Mouse (Mus musculus) limb, embryonic 14.5 days (tissue): ENCODE measurements around the gene Scube2. TPM values are rescaled to one million over a fixed set of nuclear protein-coding genes. Genes with fewer than 3 reads are reported as not detected.

Experiments
- ATAC-seq: fragments of 200-750 bp; cut with Nextera tagmentation; 2 replicates; pipeline ENCODE4 v1.8.0; 2017; ENCODE audit warnings: low read depth, moderate number of reproducible peaks, moderate TSS enrichment; ENCODE audit not compliant: low FRiP score
- DNase-seq: peaks from one replicate; pipeline ENCODE4 v3.0.0-alpha.2; 2015; ENCODE audit warnings: low spot score
- H3K27ac ChIP-seq: fragments of 300-500 bp; sonication (generic); replicated peaks from 2 replicates; pipeline ENCODE4 v1.5.1; 2014; ENCODE audit warnings: low read depth, mild to moderate bottlenecking, low read length, moderate library complexity, mixed read lengths
- H3K27me3 ChIP-seq: fragments of 300-500 bp; sonication (generic); 2 replicates; pipeline ENCODE4 v1.6.1; 2014; ENCODE audit warnings: low read length, mixed read lengths; ENCODE audit not compliant: control insufficient read depth, insufficient read depth
- H3K36me3 ChIP-seq: fragments of 300-500 bp; sonication (generic); 2 replicates; pipeline ENCODE4 v1.6.1; 2014; ENCODE audit warnings: mild to moderate bottlenecking, low read length, moderate library complexity, mixed read lengths; ENCODE audit not compliant: control insufficient read depth, insufficient read depth
- H3K4me1 ChIP-seq: fragments of 300-500 bp; sonication (generic); 2 replicates; pipeline ENCODE4 v1.6.1; 2014; ENCODE audit warnings: antibody characterized with exemption, low read length, mixed read lengths; ENCODE audit not compliant: control insufficient read depth, insufficient read depth
- H3K4me2 ChIP-seq: fragments of 300-500 bp; sonication (generic); replicated peaks from 2 replicates; pipeline ENCODE4 v1.6.1; 2014; ENCODE audit warnings: low read depth, mild to moderate bottlenecking, low read length, moderate library complexity; ENCODE audit not compliant: severe bottlenecking
- H3K4me3 ChIP-seq: fragments of 300-500 bp; sonication (generic); replicated peaks from 2 replicates; pipeline ENCODE4 v1.5.1; 2014; ENCODE audit warnings: low read length
- H3K9ac ChIP-seq: fragments of 300-500 bp; sonication (generic); 2 replicates; pipeline ENCODE4 v1.6.1; 2014; ENCODE audit warnings: mild to moderate bottlenecking, low read depth, low read length, moderate library complexity; ENCODE audit not compliant: severe bottlenecking
- H3K9me3 ChIP-seq: fragments of 300-500 bp; sonication (generic); 2 replicates; pipeline ENCODE4 v1.6.1; 2016; ENCODE audit warnings: low read length; ENCODE audit not compliant: control insufficient read depth
- POLR2A ChIP-seq: fragments of 200-500 bp; IDR thresholded peaks from 2 replicates; pipeline ENCODE4 v1.8.0; 2012; ENCODE audit warnings: inconsistent platforms, mild to moderate bottlenecking, moderate library complexity, borderline replicate concordance; ENCODE audit not compliant: insufficient read depth, insufficient read length; ENCODE audit errors: extremely low read depth
- WGBS: fragments of 180-500 bp; shearing (Covaris S2); extraction: QIAGEN DNeasy Blood & Tissue Kit; methylation state at CpG from one replicate; pipeline ENCODE4 v1.1.7; 2014; 5-methylcytosine and 5-hydroxymethylcytosine counted together
- polyA plus RNA-seq, 2 experiments: library from polyadenylated mRNA; depleted of rRNA in 1 of 2; stranded (reverse) in 1 of 2; unstranded in 1 of 2; fragments of >200 nt; fragmentation: Nextera tagmentation in 1 of 2; extraction: Ambion mirVana in 1 of 2; gene quantifications; 2 replicates each; pipeline versions ENCODE4 v1.2.1 to v1.2.3; 2012 to 2014

Scube2 gene
- polyA plus RNA-seq, 2 experiments: 5.2 to 11.7 TPM

GRCm38 (mm10) chr7:109891786-109892185 is 26.3 kb upstream of the Scube2 start:
- Histone ChIP-seq H3K27me3 (no peaks in the 10 kb centered on the region), H3K9me3 (no peaks in the 10 kb centered on the region; the same call in 1 of the 2 replicates), H3K4me3 (no peak overlapping the region), H3K27ac (no peak overlapping the region), H3K36me3 (peaks cover 67% of the 10 kb centered on the region), H3K4me2 (no peak overlapping the region), H3K4me1 (no peaks in the 10 kb centered on the region), H3K9ac (no peak overlapping the region)
- DNase-seq (no peak), ATAC-seq (no peak)
- 72% methylated on average over 4 of the region's 4 CpGs for WGBS
- no peak for TF ChIP-seq POLR2A

GRCm38 (mm10) chr7:109890256-109890655 is 24.8 kb upstream of the Scube2 start:
- Histone ChIP-seq H3K4me1 (no peaks in the 10 kb centered on the region), H3K4me2 (no peak overlapping the region), H3K9ac (no peak overlapping the region), H3K9me3 (no peaks in the 10 kb centered on the region; the same call in 1 of the 2 replicates), H3K27ac (no peak overlapping the region), H3K4me3 (no peak overlapping the region), H3K36me3 (peaks cover 54% of the 10 kb centered on the region), H3K27me3 (no peaks in the 10 kb centered on the region)
- DNase-seq (no peak), ATAC-seq (no peak)
- 87% methylated on average over 2 of the region's 2 CpGs for WGBS
- no peak for TF ChIP-seq POLR2A

GRCm38 (mm10) chr7:109889300-109889699 is 23.8 kb upstream of the Scube2 start:
- H3K9ac ChIP-seq: no peak overlapping the region
- no peak overlapping the region for H3K27ac ChIP-seq
- H3K4me3 ChIP-seq: no peak overlapping the region
- no peak for TF ChIP-seq POLR2A
- H3K4me1 ChIP-seq: no peaks in the 10 kb centered on the region
- no peaks in the 10 kb centered on the region; the same call in 1 of the 2 replicates for H3K9me3 ChIP-seq
- WGBS: 61% methylated on average over 5 of the region's 5 CpGs
- no peak overlapping the region for H3K4me2 ChIP-seq
- no peaks in the 10 kb centered on the region for H3K27me3 ChIP-seq
- peaks cover 44% of the 10 kb centered on the region for H3K36me3 ChIP-seq
- DNase-seq (no peak), ATAC-seq (no peak)

GRCm38 (mm10) chr7:109886249-109886648 is 20.8 kb upstream of the Scube2 start:
- TF ChIP-seq POLR2A: no peak
- WGBS: 100% methylated on average over 1 of the region's 1 CpGs
- Histone ChIP-seq H3K9me3 (no peaks in the 10 kb centered on the region; the same call in 1 of the 2 replicates), H3K36me3 (peaks cover 21% of the 10 kb centered on the region), H3K4me2 (no peak overlapping the region), H3K4me3 (no peak overlapping the region), H3K9ac (no peak overlapping the region), H3K27ac (no peak overlapping the region), H3K4me1 (no peaks in the 10 kb centered on the region), H3K27me3 (no peaks in the 10 kb centered on the region)
- ATAC-seq (no peak), DNase-seq (no peak)

- H3K4me2 ChIP-seq: no peak overlapping the region
- no peaks in the 10 kb centered on the region; the same call in 1 of the 2 replicates for H3K9me3 ChIP-seq
- H3K4me1 ChIP-seq: no peaks in the 10 kb centered on the region
- no peaks in the 10 kb centered on the region for H3K27me3 ChIP-seq
- no peak overlapping the region for H3K9ac ChIP-seq
- no peak overlapping the region for H3K27ac ChIP-seq
- no peak overlapping the region for H3K4me3 ChIP-seq
- no peak for ATAC-seq
- no peak for TF ChIP-seq POLR2A
- 91% methylated on average over 2 of the region's 2 CpGs for WGBS
- no peak for DNase-seq
- peaks cover 8% of the 10 kb centered on the region for H3K36me3 ChIP-seq
Observed at GRCm38 (mm10) chr7:109882574-109882973, 17.1 kb upstream of the Scube2 start.

GRCm38 (mm10) chr7:109881561-109882099 is 16.2 kb upstream of the Scube2 start:
- no peak overlapping the region for H3K4me3 ChIP-seq
- WGBS: 43% methylated on average over 2 of the region's 2 CpGs

More at GRCm38 (mm10) chr7:109881561-109882099, 16.2 kb upstream of the Scube2 start:
- H3K9me3 ChIP-seq: no peaks in the 10 kb centered on the region; the same call in 1 of the 2 replicates
- H3K4me1 ChIP-seq: no peaks in the 10 kb centered on the region
- H3K36me3 ChIP-seq: peaks cover under 1% of the 10 kb centered on the region; the same call in 1 of the 2 replicates
- DNase-seq: no peak
- no peak for ATAC-seq
- no peaks in the 10 kb centered on the region for H3K27me3 ChIP-seq
- H3K4me2 ChIP-seq: no peak overlapping the region
- H3K27ac ChIP-seq: no peak overlapping the region
- H3K9ac ChIP-seq: no peak overlapping the region
- TF ChIP-seq POLR2A: no peak
